Mouse (Mus musculus) heart, postnatal 4 days (tissue): ENCODE measurements around the gene Sri. TPM values are rescaled to one million over a fixed set of nuclear protein-coding genes. Genes with fewer than 3 reads are reported as not detected.
"Not testable (repeated sequence)": the region's sequence is repeated elsewhere in the genome, so short reads cannot be mapped to it uniquely, and the experiment has no call there.

Experiments
- DNase-seq: peaks from one replicate; pipeline ENCODE4 v3.0.0; 2021
- total RNA-seq, 2 experiments: library from RNA; stranded (reverse); gene quantifications; 2 replicates each; pipeline ENCODE4 v1.2.3; 2021

Sri gene
- 100 to 1,000 TPM; 155 to 157 TPM for total RNA-seq

GRCm38 (mm10) chr5:8045855-8046254 lies at the start of gene Sri:
Gene Sri, plus strand, starts transcription at chr5:8046078.
- DNase-seq = no peak

- no peak for DNase-seq
Observed at GRCm38 (mm10) chr5:7996401-7997044, 49.4 kb upstream of the Sri start.

GRCm38 (mm10) chr5:7997086-7997485 lies 48.8 kb upstream of the Sri start:
- DNase-seq = no peak

GRCm38 (mm10) chr5:8000466-8000865 lies 45.4 kb upstream of the Sri start:
- no peak for DNase-seq

GRCm38 (mm10) chr5:8002827-8003226 lies 43.1 kb upstream of the Sri start:
- no peak for DNase-seq

- DNase-seq = no peak
Observed at GRCm38 (mm10) chr5:8013276-8013675, 32.6 kb upstream of the Sri start.

- not testable (repeated sequence) for DNase-seq
Observed at GRCm38 (mm10) chr5:8034596-8034995, 11.3 kb upstream of the Sri start.

GRCm38 (mm10) chr5:8053827-8054226 lies 7.9 kb downstream of the Sri start:
- peak; percentile 39 for DNase-seq

GRCm38 (mm10) chr5:8055721-8056129 lies 9.8 kb downstream of the Sri start:
- no peak for DNase-seq

- DNase-seq = peak; percentile 88
Observed at GRCm38 (mm10) chr5:8056141-8057017, 10.5 kb downstream of the Sri start.

- DNase-seq = no peak
Observed at GRCm38 (mm10) chr5:8057018-8057323, 11.1 kb downstream of the Sri start.

GRCm38 (mm10) chr5:8058056-8058455 lies 12.2 kb downstream of the Sri start:
- peak; percentile 25 for DNase-seq

- DNase-seq = no peak
Observed at GRCm38 (mm10) chr5:8062469-8062868, 16.6 kb downstream of the Sri start.

- DNase-seq = no peak
Observed at GRCm38 (mm10) chr5:8063207-8063606, 17.3 kb downstream of the Sri start.

GRCm38 (mm10) chr5:8073406-8073805 lies 27.5 kb downstream of the Sri start:
- no peak for DNase-seq

GRCm38 (mm10) chr5:8073901-8074561 lies 28.2 kb downstream of the Sri start:
- no peak for DNase-seq

- DNase-seq = no peak
Observed at GRCm38 (mm10) chr5:8077481-8077880, 31.6 kb downstream of the Sri start.

- DNase-seq = no peak
Observed at GRCm38 (mm10) chr5:8082800-8083509, 37.1 kb downstream of the Sri start.

GRCm38 (mm10) chr5:8085661-8086060 lies 39.8 kb downstream of the Sri start:
- DNase-seq = no peak

GRCm38 (mm10) chr5:8088147-8088546 lies 42.3 kb downstream of the Sri start:
- no peak for DNase-seq

GRCm38 (mm10) chr5:8094921-8095320 lies 49.0 kb downstream of the Sri start:
- DNase-seq = no peak

- DNase-seq = no peak
Observed at GRCm38 (mm10) chr5:8095689-8096088, 49.8 kb downstream of the Sri start.

GRCm38 (mm10) chr5:8111691-8112090 lies 65.8 kb downstream of the Sri start:
- DNase-seq = no peak
